Mouse (Mus musculus) heart, embryonic 16.5 days (tissue): ENCODE measurements around the gene Lmo1. TPM values are rescaled to one million over a fixed set of nuclear protein-coding genes. Genes with fewer than 3 reads are reported as not detected.
A peak's percentile ranks its signal among the peaks of the same experiment; 100 is the strongest.

ENCODE experiments used
- ATAC-seq: fragments of 200-750 bp; cut with Nextera tagmentation; replicated peaks from 2 replicates; pipeline ENCODE4 v1.8.0; 2017; ENCODE audit warnings: moderate number of reproducible peaks; ENCODE audit not compliant: insufficient read depth, low FRiP score; ENCODE audit errors: extremely low read depth
- H3K27ac ChIP-seq: fragments of 300-500 bp; sonication (generic); 2 replicates; pipeline ENCODE4 v1.5.1; 2014; ENCODE audit warnings: mild to moderate bottlenecking, low read length, control low read depth, moderate library complexity
- H3K27me3 ChIP-seq: fragments of 300-500 bp; sonication (generic); 2 replicates; pipeline ENCODE4 v1.6.1; 2014; ENCODE audit warnings: low read length, mixed read lengths; ENCODE audit not compliant: control insufficient read depth, insufficient read depth
- H3K36me3 ChIP-seq: fragments of 300-500 bp; sonication (generic); 2 replicates; pipeline ENCODE4 v1.6.1; 2014; ENCODE audit not compliant: control insufficient read depth, insufficient read depth
- H3K4me1 ChIP-seq: fragments of 300-500 bp; sonication (generic); 2 replicates; pipeline ENCODE4 v1.6.1; 2014; ENCODE audit warnings: low read length, mixed read lengths; ENCODE audit not compliant: control insufficient read depth, insufficient read depth
- H3K4me2 ChIP-seq: fragments of 300-500 bp; sonication (generic); 2 replicates; pipeline ENCODE4 v1.6.1; 2014; ENCODE audit warnings: low read depth, mild to moderate bottlenecking, control low read depth, low read length
- H3K4me3 ChIP-seq: fragments of 300-500 bp; sonication (generic); 2 replicates; pipeline ENCODE4 v1.5.1; 2014; ENCODE audit warnings: mild to moderate bottlenecking, control low read depth, low read length
- H3K9ac ChIP-seq: fragments of 300-500 bp; sonication (generic); 2 replicates; pipeline ENCODE4 v1.6.1; 2014; ENCODE audit warnings: low read length, control low read depth
- H3K9me3 ChIP-seq: fragments of 300-500 bp; sonication (generic); replicated peaks from 2 replicates; pipeline ENCODE4 v1.6.1; 2016; ENCODE audit warnings: low read length; ENCODE audit not compliant: control insufficient read depth
- WGBS: fragments of 180-500 bp; shearing (Covaris S2); extraction: QIAGEN DNeasy Blood & Tissue Kit; methylation state at CpG from one replicate; pipeline ENCODE4 v1.1.7; 2014; 5-methylcytosine and 5-hydroxymethylcytosine counted together
- polyA plus RNA-seq: library from polyadenylated mRNA; unstranded; fragments of >200 nt; fragmentation: Nextera tagmentation; extraction: Ambion mirVana; gene quantifications from 2 replicates; pipeline ENCODE4 v1.2.1, GENCODE M21; 2015

Gene Lmo1
- polyA plus RNA-seq = 2.1 and 3.2 TPM in 2 replicates

DNA sequence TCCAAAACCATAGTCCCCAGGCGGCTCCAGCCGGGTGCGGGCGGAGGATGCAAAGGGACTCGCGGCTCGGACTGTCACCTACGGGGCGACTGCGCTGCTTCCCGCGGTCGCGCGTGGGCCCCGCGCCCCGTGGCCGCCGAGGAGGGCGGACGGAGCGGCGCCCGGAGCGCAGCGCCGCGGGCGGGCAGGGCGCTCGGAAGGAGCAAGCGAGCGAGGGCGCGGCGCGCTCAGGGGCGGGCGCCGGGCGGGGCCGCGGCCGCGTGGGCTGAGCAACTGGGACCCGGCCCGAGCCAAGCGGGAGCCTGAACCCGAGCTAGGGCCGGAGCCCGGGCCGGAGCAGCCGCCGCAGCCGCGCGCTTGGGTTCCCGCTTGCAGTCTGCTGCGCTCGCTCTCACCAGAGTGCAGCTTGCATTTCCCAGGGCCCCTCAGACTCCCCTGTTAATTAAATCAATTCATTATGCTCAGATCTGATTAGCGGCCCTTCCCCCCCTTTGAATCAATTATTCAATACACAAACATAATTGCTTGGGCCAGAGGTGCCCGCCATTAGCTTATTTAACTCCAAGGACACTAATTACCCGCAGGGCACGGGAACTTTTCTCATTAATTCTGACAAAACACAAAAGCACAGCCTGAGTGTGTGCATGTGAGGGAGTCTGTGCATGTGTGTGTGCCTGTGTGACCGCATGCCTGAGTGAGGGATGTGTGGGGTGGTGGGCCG is at the start of gene Lmo1:
Gene Lmo1, minus strand, starts transcription at position 259 of the 721 bp plus-strand sequence.
- Histone ChIP-seq H3K9ac (peak within 1 kb of the TSS; percentile 56), H3K27me3 (peaks cover 47% of the 10 kb centered on the region), H3K36me3 (no peaks in the 10 kb centered on the region), H3K9me3 (no peaks in the 10 kb centered on the region), H3K4me1 (peaks cover 5% of the 10 kb centered on the region), H3K27ac (no peak within 1 kb of the TSS), H3K4me2 (peak within 1 kb of the TSS; percentile 72), H3K4me3 (peak within 1 kb of the TSS; percentile 68)
- ATAC-seq = peak; percentile 66
- under 1% methylated on average over 53 of the region's 67 CpGs for WGBS

DNA sequence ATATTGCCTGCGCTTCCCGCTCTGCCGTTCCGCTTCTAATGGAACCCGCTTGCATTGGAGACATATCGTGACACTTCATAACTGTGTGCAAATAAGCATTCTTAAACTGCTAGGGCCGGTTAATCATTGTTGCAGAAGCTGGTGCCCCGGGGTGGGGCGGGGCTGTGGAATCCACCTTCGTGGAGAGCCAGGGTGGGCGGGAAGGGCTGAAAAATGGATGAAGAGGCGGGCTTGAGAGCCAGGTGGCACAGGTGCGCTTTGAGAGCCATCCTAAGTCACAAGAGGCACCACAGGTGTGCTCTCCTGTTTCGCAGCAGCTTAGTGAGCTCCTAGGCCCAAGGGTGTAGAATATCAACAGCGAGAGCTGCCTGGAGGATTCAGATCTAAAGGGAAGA is 46.7 kb upstream of the Lmo1 start:
- Histone ChIP-seq H3K27ac (no peak overlapping the region), H3K4me2 (no peak overlapping the region), H3K36me3 (no peaks in the 10 kb centered on the region), H3K4me1 (no peaks in the 10 kb centered on the region), H3K27me3 (no peaks in the 10 kb centered on the region), H3K4me3 (no peak overlapping the region), H3K9ac (no peak overlapping the region), H3K9me3 (no peaks in the 10 kb centered on the region)
- 80% methylated on average over 15 of the region's 15 CpGs for WGBS
- no peak for ATAC-seq

DNA sequence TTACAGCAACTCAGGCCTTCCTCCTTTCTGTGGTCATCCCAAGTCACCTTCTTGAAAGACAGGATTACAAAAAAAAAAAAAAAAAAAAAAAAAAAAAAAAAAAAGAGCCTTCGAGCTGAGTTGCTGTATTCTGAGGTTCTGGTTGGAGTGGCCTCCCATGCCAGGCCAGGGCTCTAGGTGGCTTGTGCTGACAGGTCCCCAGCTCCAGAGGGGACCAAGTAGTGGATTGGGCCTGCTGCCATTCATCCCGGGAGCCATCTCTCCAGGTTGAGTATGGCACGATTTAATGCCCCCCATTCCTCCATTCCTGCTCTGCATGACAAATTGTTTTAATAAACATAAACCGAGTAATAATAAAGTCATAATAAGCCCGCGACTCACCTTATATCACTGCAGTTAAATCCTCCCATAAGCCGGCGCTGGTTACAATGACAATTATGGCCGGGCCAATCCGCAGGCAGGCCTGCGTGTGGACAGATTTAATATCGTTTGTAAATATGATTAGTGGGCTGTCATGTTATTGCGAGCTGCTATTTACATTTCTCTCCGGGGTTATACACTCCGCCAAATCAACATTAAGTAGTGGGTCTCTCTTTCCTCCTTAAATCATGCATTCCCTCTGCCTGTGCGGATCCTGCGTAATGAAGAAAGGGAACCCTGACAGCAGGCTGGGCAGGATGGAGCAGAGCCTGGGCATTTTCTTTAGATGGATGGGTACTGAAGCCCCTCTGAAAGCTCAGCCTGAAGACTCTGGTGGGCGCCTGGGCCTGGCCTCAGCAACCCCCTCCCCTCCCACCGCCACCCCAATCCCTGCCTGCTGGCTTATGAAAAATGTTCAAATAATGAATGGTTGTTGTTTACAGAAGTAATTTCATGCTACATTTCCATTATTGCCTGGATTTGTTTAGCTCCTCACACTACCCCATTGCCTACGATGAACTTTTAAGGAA is 46.0 kb upstream of the Lmo1 start:
- no peak for ATAC-seq
- Histone ChIP-seq H3K27ac (no peak overlapping the region), H3K4me2 (no peak overlapping the region), H3K27me3 (no peaks in the 10 kb centered on the region), H3K9me3 (no peaks in the 10 kb centered on the region), H3K4me1 (no peaks in the 10 kb centered on the region), H3K9ac (no peak overlapping the region), H3K36me3 (no peaks in the 10 kb centered on the region), H3K4me3 (no peak overlapping the region)
- 86% methylated on average over 20 of the region's 20 CpGs for WGBS

DNA sequence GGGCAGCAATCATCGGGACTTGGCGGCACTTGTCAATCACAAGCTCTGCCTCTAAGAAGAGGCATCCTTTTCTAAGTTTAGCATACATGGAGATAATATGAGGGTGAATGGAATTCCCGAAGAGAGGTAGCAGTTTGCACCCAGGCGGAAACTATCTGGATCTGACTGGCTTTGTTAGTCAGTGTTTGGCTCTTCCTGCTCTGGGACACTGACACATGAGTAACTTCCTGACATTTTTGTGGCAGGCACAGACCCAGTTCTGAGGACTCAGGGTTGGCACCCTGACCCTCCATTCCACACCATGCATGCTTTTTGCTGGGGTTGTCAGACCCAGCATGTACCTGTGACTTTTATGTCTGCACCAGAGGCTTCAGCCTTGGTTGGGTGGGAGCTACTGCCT is 45.0 kb upstream of the Lmo1 start:
- no peak overlapping the region for H3K4me2 ChIP-seq
- no peak for ATAC-seq
- H3K4me3 ChIP-seq = no peak overlapping the region
- no peak overlapping the region for H3K27ac ChIP-seq
- no peak overlapping the region for H3K9ac ChIP-seq
- H3K9me3 ChIP-seq = no peaks in the 10 kb centered on the region
- H3K36me3 ChIP-seq = no peaks in the 10 kb centered on the region
- WGBS = 57% methylated on average over 4 of the region's 4 CpGs
- H3K4me1 ChIP-seq = no peaks in the 10 kb centered on the region
- H3K27me3 ChIP-seq = no peaks in the 10 kb centered on the region

DNA sequence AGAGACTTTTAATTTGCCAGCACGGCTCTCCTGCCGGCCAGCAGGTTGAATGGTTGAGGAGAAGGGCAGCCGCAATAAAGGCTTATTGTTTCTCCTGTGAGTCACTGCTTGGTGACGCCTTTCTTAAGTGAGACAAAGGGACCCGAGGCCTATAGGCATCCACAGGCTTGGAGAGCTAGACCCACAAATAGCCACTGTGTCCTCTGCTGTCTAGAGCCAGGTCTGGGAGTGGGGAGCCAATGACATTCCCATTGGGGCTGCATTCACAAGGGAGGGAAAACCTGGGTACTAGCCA is 43.9 kb upstream of the Lmo1 start:
- 56% methylated on average over 5 of the region's 5 CpGs for WGBS
- Histone ChIP-seq H3K4me2 (no peak overlapping the region), H3K4me3 (no peak overlapping the region), H3K36me3 (no peaks in the 10 kb centered on the region), H3K27ac (no peak overlapping the region), H3K4me1 (no peaks in the 10 kb centered on the region), H3K9me3 (no peaks in the 10 kb centered on the region), H3K27me3 (no peaks in the 10 kb centered on the region), H3K9ac (no peak overlapping the region)
- no peak for ATAC-seq

DNA sequence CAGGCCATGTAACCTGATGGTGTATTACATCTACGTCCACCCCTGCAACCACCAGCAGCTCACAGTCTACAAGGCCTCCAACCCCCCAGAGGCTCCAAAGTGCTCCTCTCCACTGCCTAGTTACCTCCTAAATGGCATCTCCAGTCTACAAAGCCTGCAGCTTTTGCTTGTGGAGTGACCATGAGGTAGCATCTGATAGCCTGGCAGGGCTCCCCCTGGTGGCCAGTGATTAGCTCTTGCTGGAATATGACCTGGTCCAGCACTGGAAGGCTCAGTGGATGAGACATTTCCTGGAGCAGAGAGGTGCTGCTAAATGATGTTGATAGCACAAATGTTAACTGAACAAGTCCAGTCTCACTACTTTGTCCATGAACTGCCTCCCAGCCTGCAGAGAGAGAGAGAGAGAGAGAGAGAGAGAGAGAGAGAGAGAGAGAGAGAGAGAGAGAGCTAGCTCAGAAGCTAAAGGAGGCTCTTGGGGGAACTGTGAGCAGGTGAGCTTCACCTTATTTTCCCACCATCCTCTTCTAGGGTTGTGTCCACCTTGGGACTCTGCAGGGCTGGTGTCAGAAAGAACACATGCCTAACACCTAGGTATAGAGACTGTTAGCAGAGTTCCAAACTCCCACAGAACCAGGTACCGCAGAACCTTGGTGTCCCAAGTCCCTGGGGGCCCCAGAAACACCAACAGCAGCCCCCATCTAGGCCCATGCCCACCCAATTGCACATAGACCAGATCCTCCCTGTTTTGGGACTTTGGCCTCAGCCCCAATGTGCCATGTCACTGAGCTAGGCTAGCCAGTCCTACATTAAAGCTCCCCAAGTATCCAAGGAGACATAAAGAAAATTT is 43.3 kb upstream of the Lmo1 start:
- H3K27ac ChIP-seq = no peak overlapping the region
- no peak for ATAC-seq
- H3K27me3 ChIP-seq = no peaks in the 10 kb centered on the region
- H3K9ac ChIP-seq = no peak overlapping the region
- H3K36me3 ChIP-seq = no peaks in the 10 kb centered on the region
- no peaks in the 10 kb centered on the region for H3K9me3 ChIP-seq
- H3K4me1 ChIP-seq = no peaks in the 10 kb centered on the region
- no peak overlapping the region for H3K4me3 ChIP-seq
- WGBS = 80% methylated on average over 2 of the region's 2 CpGs
- H3K4me2 ChIP-seq = no peak overlapping the region

DNA sequence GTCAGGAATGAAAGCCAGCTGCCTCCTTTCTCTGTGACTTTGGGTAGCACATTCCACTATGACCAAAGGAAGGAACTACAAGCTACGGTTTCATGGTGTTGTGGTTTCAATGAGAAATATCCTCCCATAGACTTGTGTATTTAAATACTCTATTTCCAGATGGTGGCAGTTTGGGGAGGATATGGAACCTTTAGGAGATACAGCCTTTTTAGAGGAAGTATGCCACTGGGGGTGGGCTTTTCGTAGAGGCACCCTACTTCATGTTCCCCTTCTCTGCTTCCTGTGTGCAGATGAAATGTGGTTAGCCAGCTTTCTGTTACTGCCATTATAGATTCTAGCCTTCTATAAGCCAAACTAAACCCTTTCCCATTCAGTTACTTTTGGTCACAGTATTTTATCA is 34.8 kb upstream of the Lmo1 start:
- H3K27ac ChIP-seq = no peak overlapping the region
- H3K9ac ChIP-seq = no peak overlapping the region
- WGBS = 68% methylated on average over 2 of the region's 2 CpGs
- H3K36me3 ChIP-seq = no peaks in the 10 kb centered on the region
- no peaks in the 10 kb centered on the region for H3K4me1 ChIP-seq
- H3K27me3 ChIP-seq = no peaks in the 10 kb centered on the region
- no peak overlapping the region for H3K4me3 ChIP-seq
- H3K9me3 ChIP-seq = no peaks in the 10 kb centered on the region; the same call in 1 of the 2 replicates
- no peak overlapping the region for H3K4me2 ChIP-seq
- no peak for ATAC-seq

DNA sequence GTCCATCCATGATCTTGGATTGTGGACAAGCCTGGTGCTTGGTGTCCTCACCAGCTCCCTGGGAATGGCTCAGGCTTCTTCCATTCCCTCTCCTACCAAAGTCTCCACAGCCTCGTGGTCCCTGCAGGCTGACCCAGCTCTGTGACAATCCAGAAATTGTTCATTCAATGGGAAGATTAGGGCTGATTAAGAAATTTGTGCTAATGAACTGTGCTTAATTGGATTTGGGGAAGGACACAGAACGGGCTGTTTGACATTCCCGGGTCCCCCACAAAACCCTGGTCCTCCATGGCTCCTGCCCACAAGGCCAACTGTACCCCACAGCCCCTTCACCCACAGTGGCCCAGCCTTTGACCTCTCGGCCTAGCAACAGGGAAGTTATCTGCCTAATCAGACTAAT is 32.8 kb upstream of the Lmo1 start:
- no peak overlapping the region for H3K9ac ChIP-seq
- no peaks in the 10 kb centered on the region for H3K36me3 ChIP-seq
- 81% methylated on average over 4 of the region's 4 CpGs for WGBS
- no peak overlapping the region for H3K4me2 ChIP-seq
- H3K27ac ChIP-seq = no peak overlapping the region
- no peaks in the 10 kb centered on the region; the same call in 1 of the 2 replicates for H3K9me3 ChIP-seq
- no peaks in the 10 kb centered on the region for H3K27me3 ChIP-seq
- no peak for ATAC-seq
- H3K4me1 ChIP-seq = no peaks in the 10 kb centered on the region
- H3K4me3 ChIP-seq = no peak overlapping the region
